Mouse (Mus musculus): Measurements from ENCODE around the gene Cldn19.
"Not testable (repeated sequence)": the region's sequence is repeated elsewhere in the genome, so short reads cannot be mapped to it uniquely, and the experiment has no call there.

Cldn19 gene

DNA sequence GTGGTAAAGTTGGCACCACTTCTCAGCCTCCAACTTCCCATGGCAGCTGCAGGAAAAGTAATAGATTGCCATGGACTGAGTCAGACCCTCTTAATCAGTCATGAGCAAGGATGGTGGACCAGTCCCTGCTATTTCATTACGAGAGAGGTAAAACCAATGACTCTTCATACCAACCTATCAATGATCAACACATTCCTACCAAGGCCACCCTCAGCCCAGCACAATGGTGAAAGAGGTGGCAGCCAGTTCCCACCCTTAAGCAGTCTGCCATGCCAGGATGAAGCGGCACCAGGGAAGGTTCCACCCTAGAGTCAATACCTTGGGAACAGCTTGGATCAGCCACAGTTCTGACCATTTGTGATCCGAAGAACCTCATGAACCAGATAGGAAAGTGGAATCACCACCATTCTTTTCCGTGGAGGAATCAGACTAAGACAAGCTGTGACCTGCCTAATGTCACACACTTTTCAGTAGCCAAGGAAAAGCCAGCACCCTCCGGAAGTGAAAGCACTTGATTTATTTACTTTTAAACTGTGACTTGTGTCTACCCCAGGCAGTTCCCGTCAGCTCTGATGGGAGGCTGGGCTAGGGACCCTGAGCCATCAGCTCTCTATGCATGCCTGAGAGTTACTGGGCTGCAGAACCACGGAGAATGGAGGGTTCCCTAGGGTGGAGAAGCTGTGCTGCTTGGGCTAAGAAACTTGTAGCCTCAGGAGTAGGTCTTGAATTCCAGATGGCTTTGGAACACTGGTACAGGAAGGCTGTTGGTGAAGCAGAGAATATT is 3.0 kb upstream of the Cldn19 start:
- DNase-seq (ENCODE audit: low read depth, low spot score) = no peak

DNA sequence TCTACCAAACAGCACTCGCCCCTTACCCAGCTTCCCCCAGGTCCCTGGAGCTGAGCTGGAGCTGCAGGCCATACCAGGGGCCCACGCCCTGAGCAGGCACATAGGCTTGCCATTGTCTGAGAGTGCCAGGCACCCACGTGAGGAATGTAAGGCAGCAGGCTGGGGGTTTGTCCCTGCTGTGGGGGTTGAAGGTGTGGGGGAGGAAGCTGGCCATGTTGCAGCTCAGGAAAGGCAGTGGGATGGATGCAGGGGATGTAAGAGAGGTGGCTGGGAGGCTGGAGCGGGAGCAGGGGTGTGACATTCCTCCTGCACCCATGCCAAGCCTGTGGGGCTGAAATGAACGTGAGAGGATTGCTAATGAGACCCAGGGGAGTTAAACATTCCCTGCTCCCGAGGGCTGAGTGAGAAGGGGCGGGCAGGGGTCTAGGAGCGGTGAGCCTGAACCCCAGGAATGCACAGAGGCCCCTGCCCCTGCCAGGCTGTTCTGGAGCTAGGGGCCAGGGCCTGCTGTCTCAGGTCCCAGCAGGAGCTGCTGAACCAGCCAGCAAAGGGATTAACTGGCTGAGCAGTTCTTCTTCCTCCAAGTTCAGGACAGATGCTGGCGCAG is 1.1 kb upstream of the Cldn19 start:
- no peak for DNase-seq (ENCODE audit: low read depth, low spot score)

DNA sequence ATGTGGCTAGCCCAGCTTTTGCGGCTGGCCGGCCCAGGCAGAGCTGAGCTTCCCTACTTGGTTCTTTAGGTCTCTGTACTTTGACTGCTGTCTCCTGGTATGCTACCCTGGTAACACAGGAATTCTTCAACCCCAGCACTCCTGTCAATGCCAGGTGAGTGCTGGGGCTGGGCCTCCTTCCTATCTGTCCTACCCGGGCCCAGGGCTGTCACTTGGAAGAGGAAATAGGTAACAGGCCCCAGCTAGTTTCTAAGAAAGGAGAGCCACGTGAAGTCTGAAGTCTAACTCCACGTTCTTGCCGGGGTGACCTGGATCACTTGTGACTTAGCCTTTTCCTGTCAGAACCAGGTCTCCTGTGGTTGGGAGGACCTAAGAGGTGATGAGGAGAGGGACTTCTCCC is 1.9 kb downstream of the Cldn19 start:
- DNase-seq (ENCODE audit: low read depth, low spot score) = no peak

- no peak for DNase-seq (ENCODE audit: low read depth, low spot score)
Observed at GRCm38 (mm10) chr4:119259344-119260254, 4.4 kb downstream of the Cldn19 start.

GRCm38 (mm10) chr4:119261087-119261713 is 6.0 kb downstream of the Cldn19 start:
- DNase-seq (ENCODE audit: low read depth, low spot score) = no peak

DNA sequence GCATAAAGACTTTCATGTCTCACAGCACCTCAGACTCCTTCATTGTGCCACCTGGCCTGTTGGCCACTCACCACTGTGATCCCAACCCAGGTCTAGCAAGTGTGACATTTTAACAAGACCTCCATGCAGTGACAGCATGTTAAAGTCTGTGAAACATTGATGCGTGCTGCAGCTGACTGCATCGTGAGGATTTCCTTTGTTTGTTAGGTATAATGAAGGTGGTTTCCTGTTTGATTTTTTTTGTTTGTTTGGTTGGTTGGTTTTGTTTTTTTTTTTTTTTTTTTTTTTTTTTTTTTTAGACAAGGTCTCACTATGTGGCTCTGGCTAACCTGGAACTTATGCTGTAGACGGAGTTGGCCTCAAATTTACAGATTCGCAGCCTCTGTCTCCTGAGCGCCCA is 7.3 kb downstream of the Cldn19 start:
- no peak for DNase-seq (ENCODE audit: low read depth, low spot score)

DNA sequence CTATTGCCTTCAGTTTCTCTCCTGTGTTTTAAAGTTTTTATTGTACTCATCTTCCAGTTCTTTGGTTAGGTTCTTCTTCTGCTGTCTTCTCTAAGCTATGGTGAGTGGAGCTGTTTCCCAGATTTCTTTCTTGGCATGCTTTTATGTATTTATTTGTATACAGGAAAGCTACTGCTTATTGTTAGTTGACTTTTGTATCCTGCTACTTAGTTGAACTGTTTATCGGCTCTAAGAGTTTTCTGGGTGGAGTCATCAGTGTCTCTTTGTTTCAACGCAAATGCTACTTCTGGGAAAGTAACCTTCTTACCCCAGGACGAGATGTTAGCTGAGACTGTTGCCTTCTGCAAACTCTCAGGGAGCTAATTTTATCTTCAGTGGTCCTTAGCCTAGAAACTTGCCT is 8.2 kb downstream of the Cldn19 start:
- DNase-seq (ENCODE audit: low read depth, low spot score) = no peak

DNA sequence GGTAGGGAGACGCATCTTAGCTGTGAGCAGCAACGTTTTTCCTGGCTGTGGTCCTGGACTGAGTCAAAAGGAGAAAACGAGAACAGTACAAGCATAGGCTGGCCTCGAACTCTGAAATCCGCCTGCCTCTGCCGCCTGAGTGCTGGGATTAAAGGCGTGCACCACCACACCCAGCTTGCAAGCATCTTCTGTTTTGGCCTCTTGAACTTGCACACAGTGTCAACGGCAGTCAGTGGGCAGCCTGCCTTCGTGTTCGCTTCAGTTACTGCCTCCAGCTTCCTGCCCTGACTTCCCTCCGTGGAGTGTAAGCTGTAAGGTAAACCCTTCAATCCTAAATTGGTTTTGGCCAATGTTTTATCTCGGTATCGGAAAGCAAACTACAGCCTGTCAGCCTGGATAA is 11.4 kb downstream of the Cldn19 start:
- no peak for DNase-seq (ENCODE audit: low read depth, low spot score)

DNA sequence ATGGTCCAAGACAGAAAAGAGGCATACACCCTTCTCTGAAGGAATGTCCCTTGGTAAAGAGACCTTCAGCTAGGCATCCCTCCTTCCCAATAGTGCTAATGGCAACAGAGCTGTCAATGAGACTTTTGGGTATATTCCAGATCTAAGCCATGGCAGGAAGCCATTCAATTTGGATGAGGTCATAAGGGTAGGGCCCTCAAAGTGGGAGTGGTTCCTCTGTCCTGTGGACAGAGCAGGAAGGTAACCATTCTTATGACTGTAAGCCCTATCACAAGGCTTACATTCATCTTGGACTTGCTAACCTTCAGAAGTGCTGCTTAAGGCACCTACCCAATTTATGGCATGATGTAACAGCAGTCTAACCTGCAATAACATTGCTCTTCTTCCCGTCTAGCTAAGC is 19.4 kb downstream of the Cldn19 start:
- no peak for DNase-seq (ENCODE audit: low read depth, low spot score)

GRCm38 (mm10) chr4:119275226-119275625 is 20.0 kb downstream of the Cldn19 start:
- DNase-seq (ENCODE audit: low read depth, low spot score) = no peak

- no peak for DNase-seq (ENCODE audit: low read depth, low spot score)
Observed at GRCm38 (mm10) chr4:119275726-119276125, 20.5 kb downstream of the Cldn19 start.

DNA sequence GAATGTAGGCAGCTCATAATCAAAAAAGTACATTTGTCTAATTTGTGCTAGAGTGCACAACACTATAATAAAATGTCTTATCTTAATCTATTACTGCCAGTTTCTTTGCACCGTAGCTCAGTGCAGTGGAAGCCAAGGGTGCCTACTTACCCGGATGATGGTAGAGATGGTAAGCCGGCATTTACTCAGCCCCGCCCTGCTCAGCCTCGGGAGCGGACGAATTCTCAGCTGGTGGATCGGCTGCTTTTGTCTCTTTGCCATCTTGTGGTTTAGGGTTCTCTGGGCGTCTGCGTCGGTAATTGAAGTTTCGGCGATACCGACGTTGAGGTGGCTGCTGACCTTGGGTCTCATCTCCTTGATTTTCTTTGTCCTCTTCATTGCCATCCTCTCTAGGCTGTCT is 23.6 kb downstream of the Cldn19 start:
- not testable (repeated sequence) for DNase-seq (ENCODE audit: low read depth, low spot score)

DNA sequence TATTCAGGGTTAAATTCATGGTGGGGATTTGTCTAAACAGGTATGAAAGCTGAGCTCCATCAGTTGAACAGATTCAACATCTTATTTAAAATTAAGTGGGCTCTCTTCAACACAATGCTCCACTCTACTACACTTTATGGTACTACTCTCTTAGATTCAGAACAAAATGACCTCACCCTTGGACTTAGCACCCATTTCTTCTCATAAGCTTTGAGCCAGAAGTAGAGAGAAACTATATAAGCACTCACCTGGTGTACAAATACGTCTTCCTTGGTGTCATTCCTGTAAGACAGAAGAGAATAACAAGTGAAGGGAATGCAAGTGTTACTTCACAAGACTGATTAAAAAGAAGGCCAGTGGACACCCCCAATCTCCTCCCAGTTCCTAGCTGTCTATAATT is 29.6 kb downstream of the Cldn19 start:
- no peak for DNase-seq (ENCODE audit: low read depth, low spot score)

- no peak for DNase-seq (ENCODE audit: low read depth, low spot score)
Observed at GRCm38 (mm10) chr4:119285336-119285735, 30.1 kb downstream of the Cldn19 start.

DNA sequence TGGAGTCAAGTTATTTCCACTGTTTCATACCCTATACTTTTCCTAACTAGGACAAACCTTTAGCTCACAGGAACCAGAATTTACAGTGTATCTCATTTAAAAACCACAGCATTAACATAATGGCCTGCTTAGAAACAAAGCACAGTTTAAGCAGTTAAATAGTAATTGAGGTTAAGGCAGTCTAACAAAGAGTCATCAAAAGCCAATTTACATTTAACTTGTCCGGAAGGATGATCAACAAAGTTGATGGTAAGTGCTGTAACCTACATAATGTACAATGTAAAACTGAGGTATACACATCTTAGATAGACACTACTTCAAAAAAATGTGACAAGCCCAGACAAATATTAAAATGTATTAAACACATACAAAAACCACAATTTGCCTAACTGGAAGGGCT is 36.7 kb downstream of the Cldn19 start:
- DNase-seq (ENCODE audit: low read depth, low spot score) = no peak

DNA sequence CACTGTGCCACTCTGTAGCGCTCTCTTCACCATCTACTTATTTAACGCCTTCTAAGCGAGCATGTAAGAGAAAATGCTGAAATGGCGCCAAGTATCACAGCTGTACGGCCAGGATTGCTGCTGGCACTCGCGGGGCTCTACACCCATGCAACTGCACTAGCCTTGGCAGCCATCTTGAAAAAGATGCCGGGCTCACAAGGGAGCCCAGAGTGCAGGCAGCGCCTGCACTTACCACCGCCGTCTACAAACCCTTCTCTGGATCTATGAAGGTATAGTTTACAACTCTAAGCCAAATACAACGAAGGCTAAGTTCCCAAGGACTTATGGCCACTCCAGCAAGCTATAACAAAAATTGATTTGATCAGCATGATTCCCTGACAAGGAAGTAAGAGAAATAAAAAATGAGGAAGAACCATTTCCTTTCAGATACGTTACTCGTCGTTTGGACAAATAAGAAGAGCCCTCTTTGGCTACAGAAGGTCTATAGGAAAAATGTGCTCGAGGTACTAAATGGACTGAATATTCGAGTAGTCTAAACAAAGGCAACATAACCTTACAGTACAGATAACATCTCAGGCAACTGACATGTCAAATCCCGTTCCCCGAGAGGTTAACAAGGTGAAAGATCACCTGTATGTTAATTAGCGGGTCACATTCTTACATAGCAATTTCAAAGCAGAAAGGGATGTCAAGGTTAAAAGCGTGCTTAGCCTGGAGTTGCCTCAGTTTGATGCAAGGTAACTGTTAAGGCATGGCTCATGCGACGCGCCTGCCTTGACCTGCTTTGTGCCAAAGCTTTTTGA is 37.8 kb downstream of the Cldn19 start:
- DNase-seq (ENCODE audit: low read depth, low spot score) = peak; percentile 13

DNA sequence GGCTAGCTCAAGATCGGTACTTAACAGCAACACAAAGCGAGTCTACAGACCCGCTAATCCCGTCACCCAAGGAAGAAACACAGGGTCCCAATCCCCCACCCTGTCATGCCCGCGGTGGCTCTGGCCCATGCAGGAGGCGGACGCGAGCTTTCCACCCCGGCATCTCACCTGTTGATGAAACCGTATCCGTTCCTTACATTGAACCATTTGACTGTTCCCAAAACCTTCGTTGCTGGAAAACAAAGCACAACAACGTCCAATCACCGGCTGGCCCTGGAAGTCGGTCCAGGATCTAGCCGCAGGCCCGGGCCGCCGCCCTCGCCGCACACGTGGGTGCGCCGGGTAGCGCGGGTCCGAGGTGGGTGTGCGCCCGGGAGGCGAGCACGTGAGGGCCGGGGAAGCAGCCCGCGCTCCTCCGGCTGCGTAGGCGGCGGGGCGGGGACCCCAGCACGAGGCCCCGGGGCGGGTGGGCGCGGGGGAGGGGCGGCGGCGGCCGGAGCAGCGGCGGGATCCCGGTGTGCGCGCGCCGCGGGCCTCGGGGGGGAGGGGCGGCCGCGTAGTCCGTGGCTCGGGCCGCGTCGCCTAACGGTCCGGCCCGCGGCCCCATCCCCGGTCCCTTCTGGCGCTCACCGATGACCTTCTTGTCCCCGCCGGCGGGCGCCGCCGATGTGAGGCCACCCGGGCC is 38.5 kb downstream of the Cldn19 start:
- DNase-seq (ENCODE audit: low read depth, low spot score) = peak; percentile 9

GRCm38 (mm10) chr4:119294415-119295133 is 39.4 kb downstream of the Cldn19 start, which contains the start of gene Ybx1:
Gene Ybx1 (minus strand): TSS chr4:119294604.
- peak; percentile 96 for DNase-seq (ENCODE audit: low read depth, low spot score)

DNA sequence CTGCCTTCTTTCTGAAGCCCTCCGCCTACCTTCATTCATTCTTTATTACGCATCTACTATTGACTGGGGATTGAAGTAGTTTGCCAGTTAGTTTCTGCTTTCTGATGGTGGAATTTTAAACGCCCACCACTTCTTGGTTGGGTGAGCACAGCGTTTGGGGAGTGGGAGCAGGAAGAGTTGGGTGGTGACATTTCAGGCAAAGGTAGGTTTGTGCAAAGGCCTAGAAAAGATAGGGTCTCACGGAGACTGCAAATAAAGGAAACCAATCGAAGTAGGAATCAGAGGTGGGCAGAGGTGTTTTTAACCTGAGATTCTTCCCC is 39.9 kb downstream of the Cldn19 start:
- DNase-seq (ENCODE audit: low read depth, low spot score) = no peak

DNA sequence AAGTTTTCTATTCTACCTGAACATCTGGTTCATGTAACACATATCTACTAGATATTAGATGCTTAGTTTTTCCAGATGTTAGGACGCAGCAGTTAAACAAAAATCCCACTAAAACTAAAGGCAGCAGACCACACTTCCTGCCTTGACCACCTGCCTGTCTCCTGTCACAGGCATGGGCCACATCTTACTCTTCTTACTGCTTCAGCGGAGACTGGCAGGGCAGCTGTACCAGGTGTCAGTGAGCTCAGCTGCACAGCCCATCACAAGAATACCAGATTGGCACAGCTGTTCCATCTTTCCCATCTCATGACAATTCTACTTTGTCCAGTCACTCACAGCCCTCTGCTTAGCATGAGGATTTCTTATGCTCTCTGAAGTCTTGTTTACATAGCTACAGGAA is 42.1 kb downstream of the Cldn19 start:
- DNase-seq (ENCODE audit: low read depth, low spot score) = no peak

All from embryo, embryonic 11.5 days (tissue).